Mouse (Mus musculus): Measurements from ENCODE around the gene Olfm2.

The Olfm2 gene

GRCm38 (mm10) chr9:20745129-20745966 lies 801 bp downstream of the Olfm2 start:
- DNase-seq, result no peak

GRCm38 (mm10) chr9:20743946-20744738 lies 2.0 kb downstream of the Olfm2 start:
- DNase-seq, result peak; percentile 40 to 62

- DNase-seq, result peak; percentile 85 to 90
These were observed 5.7 kb downstream of the Olfm2 start for GRCm38 (mm10) chr9:20740407-20740806.

GRCm38 (mm10) chr9:20738251-20738999 lies 7.7 kb downstream of the Olfm2 start:
- DNase-seq, result peak; percentile 42 to 63

GRCm38 (mm10) chr9:20737227-20737626 lies 8.9 kb downstream of the Olfm2 start:
- DNase-seq, result no peak

- no peak for DNase-seq
These were observed 11.5 kb downstream of the Olfm2 start for GRCm38 (mm10) chr9:20734692-20735091.

- no peak for DNase-seq
These were observed 14.4 kb downstream of the Olfm2 start for GRCm38 (mm10) chr9:20731797-20732196.

GRCm38 (mm10) chr9:20729451-20729850 lies 16.7 kb downstream of the Olfm2 start:
- DNase-seq, result peak in 1 of 2 experiments; percentile 33

GRCm38 (mm10) chr9:20727601-20728113 lies 18.5 kb downstream of the Olfm2 start:
- peak; percentile 47 to 59 for DNase-seq

GRCm38 (mm10) chr9:20726859-20727600 lies 19.1 kb downstream of the Olfm2 start:
- DNase-seq, result peak; percentile 31

GRCm38 (mm10) chr9:20726134-20726858 lies 19.9 kb downstream of the Olfm2 start:
- DNase-seq, result peak in 1 of 2 experiments; percentile 16

GRCm38 (mm10) chr9:20721582-20721981 lies 24.6 kb downstream of the Olfm2 start:
- DNase-seq, result no peak

- no peak for DNase-seq
These were observed 30.8 kb downstream of the Olfm2 start for GRCm38 (mm10) chr9:20715332-20715731.

- DNase-seq, result peak; percentile 35 to 57
These were observed 32.6 kb downstream of the Olfm2 start for GRCm38 (mm10) chr9:20713478-20713987.

GRCm38 (mm10) chr9:20712934-20713477 lies 33.1 kb downstream of the Olfm2 start:
- peak; percentile 61 for DNase-seq

- DNase-seq, result peak; percentile 54
These were observed 35.7 kb downstream of the Olfm2 start for GRCm38 (mm10) chr9:20710471-20710870.

GRCm38 (mm10) chr9:20705981-20706380 lies 40.2 kb downstream of the Olfm2 start:
- no peak for DNase-seq

GRCm38 (mm10) chr9:20705420-20705819 lies 40.7 kb downstream of the Olfm2 start:
- no peak for DNase-seq

- DNase-seq, result no peak
These were observed 42.2 kb downstream of the Olfm2 start for GRCm38 (mm10) chr9:20703832-20704380.

- DNase-seq, result no peak
These were observed 48.7 kb downstream of the Olfm2 start for GRCm38 (mm10) chr9:20697466-20697865.
